Mouse (Mus musculus) spleen, adult 2 months (tissue): Measurements from ENCODE around the gene Cygb. TPM values are rescaled to one million over a fixed set of nuclear protein-coding genes. Genes with fewer than 3 reads are reported as not detected.

Source experiments
- DNase-seq, 2 experiments: peaks; one replicate each; pipeline versions ENCODE4 v3.0.0 to v3.0.0-alpha.2; 2012 to 2021; ENCODE audit warnings: low spot score in 2 of 2, low read depth in 1 of 2
- H3K27ac ChIP-seq: fragments of 200-500 bp; 2 replicates; pipeline ENCODE4 v1.5.1; 2012; ENCODE audit warnings: low read length, inconsistent platforms; ENCODE audit not compliant: insufficient read depth
- H3K27me3 ChIP-seq: fragments of 200-500 bp; 2 replicates; pipeline ENCODE4 v1.6.1; 2012; ENCODE audit warnings: mild to moderate bottlenecking, moderate library complexity, low read length, inconsistent platforms; ENCODE audit not compliant: control insufficient read depth, insufficient read depth
- H3K36me3 ChIP-seq: fragments of 200-500 bp; 2 replicates; pipeline ENCODE4 v1.6.1; 2012; ENCODE audit warnings: mild to moderate bottlenecking, low read length, inconsistent platforms; ENCODE audit not compliant: control insufficient read depth, insufficient read depth
- H3K4me1 ChIP-seq: fragments of 200-500 bp; 2 replicates; pipeline ENCODE4 v1.6.1; 2011; ENCODE audit warnings: inconsistent platforms; ENCODE audit not compliant: control insufficient read depth, insufficient read depth, insufficient read length
- H3K4me3 ChIP-seq: fragments of 200-500 bp; 2 replicates; pipeline ENCODE4 v1.5.1; 2011; ENCODE audit warnings: mild to moderate bottlenecking, inconsistent platforms; ENCODE audit not compliant: insufficient read depth, insufficient read length; ENCODE audit errors: extremely low read depth
- CTCF ChIP-seq: fragments of 200-500 bp; IDR thresholded peaks from 2 replicates; pipeline ENCODE4 v1.5.1; 2011; ENCODE audit warnings: mild to moderate bottlenecking, inconsistent platforms; ENCODE audit not compliant: insufficient read depth, insufficient read length, insufficient replicate concordance; ENCODE audit errors: extremely low read depth
- POLR2A ChIP-seq: fragments of 200-500 bp; IDR thresholded peaks from 2 replicates; pipeline ENCODE4 v1.6.1; 2011; ENCODE audit warnings: low read depth, low read length, inconsistent platforms
- WGBS: fragments of 180-500 bp; shearing (Covaris S2); methylation state at CpG from one replicate; pipeline ENCODE4 v1.1.7; 2018; 5-methylcytosine and 5-hydroxymethylcytosine counted together
- polyA plus RNA-seq: library from polyadenylated mRNA; depleted of rRNA; stranded (reverse); fragments of >200 nt; gene quantifications from 2 replicates; pipeline ENCODE4 v1.2.3, GENCODE M21; 2012

The Cygb gene
- polyA plus RNA-seq, 1 experiment: 14.2 TPM

DNA sequence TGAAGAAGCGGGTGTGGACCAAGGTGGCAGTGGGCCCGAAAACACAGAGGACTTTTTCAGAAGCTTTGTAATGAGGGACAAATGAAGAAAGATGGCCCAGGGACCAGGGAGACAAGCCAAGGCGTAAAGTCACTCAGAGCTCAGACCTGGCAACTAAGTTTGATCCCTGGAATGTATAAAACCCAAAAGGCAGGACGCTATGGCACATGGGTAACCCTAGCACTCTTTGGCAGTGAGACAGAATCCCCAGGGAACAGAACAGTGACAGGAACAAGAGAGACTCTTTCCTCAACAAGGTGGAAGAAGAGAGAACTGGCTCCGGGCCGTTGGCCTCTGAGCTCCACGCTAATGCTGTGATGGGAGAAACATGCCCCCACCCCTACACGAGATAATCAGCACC lies 3.3 kb downstream of the Cygb start:
- Histone ChIP-seq H3K27me3 (peaks cover 12% of the 10 kb centered on the region), H3K4me3 (no peak overlapping the region), H3K27ac (no peak overlapping the region), H3K36me3 (no peaks in the 10 kb centered on the region), H3K4me1 (peaks cover 7% of the 10 kb centered on the region; the same call in 1 of the 2 replicates)
- DNase-seq: no peak
- WGBS: 84% methylated on average over 8 of the region's 8 CpGs
- TF ChIP-seq POLR2A (no peak), CTCF (no peak)

DNA sequence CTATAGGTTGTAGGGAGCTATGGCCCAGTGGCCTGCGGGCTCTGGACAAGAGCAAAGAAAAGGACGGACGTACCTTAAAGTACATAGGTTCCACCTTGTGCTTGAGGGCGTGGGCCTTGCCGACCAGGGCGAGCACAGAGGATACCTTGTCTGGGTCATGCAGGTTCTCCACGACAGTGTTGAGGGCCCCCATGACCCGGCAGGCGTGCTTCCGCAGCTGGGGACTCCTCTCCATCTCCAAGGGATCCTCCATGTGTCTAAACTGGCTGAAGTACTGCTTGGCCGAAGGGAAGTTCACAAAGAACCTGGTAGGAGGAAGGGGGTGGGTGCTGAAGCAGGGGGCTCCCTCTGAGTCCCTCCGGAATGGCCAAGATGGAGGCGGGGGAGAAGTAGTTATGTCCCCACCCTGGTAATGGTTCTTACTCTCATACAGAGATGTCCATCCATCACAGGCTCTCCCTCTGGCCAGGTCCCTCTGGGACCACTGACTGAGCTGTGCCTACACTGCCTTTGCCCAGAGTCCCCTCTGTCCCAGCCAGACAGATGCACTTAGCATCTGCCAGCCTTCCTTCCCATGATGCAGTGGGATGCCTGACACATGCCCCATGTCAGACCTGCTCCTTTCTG lies 4.3 kb downstream of the Cygb start:
- 90% methylated on average over 13 of the region's 13 CpGs for WGBS
- H3K36me3 ChIP-seq: no peaks in the 10 kb centered on the region
- H3K4me3 ChIP-seq: no peak overlapping the region
- DNase-seq: no peak
- H3K27me3 ChIP-seq: peaks cover 12% of the 10 kb centered on the region
- H3K27ac ChIP-seq: no peak overlapping the region
- H3K4me1 ChIP-seq: peaks cover 7% of the 10 kb centered on the region; the same call in 1 of the 2 replicates
- TF ChIP-seq CTCF: no peak
- TF ChIP-seq POLR2A: no peak

GRCm38 (mm10) chr11:116648976-116649375 lies 5.1 kb downstream of the Cygb start:
- H3K27ac ChIP-seq: peak overlapping the region; percentile 3; the same call in 1 of the 2 replicates
- TF ChIP-seq POLR2A (no peak), CTCF (no peak)
- 81% methylated on average over 10 of the region's 10 CpGs for WGBS
- H3K4me3 ChIP-seq: no peak overlapping the region
- peaks cover 4% of the 10 kb centered on the region; the same call in 1 of the 2 replicates for H3K4me1 ChIP-seq
- peaks cover 8% of the 10 kb centered on the region for H3K27me3 ChIP-seq
- H3K36me3 ChIP-seq: no peaks in the 10 kb centered on the region
- no peak for DNase-seq

DNA sequence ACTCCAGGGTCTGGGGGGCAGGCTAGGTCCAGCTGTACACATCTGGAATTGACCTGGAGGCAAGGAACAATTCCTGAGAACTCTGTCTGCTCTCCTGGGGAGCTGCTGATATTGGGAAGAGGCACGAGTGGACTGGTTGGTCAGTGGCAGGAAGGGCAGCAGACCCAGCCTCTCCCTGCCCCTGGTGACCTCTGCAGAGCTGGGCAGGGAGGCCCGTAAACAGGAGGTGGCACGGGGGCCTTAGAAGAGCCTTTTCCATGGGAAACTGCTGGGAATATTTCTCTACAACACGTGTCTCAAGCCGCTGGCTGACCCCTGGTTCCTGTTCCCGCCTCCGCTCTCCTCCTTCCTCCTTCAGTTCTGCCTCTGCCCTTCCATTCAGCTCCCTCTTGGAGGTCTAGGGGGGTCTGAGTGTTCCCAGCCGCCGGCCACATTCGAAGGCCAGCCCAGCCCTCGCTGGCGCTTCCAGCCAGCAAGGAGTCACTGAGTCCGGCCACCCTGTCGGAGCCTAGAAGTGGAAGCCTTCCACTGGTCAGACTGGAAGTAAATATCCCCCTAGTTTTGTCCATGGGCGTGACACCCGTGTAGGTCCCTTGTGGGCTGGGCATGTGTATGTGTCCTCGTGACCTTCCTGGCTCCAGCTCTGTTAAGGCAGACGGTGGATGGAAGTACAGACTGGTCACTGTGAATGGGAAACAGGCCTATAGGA lies 5.7 kb downstream of the Cygb start:
- DNase-seq: no peak
- Histone ChIP-seq H3K27me3 (peaks cover 2% of the 10 kb centered on the region; the same call in 1 of the 2 replicates), H3K27ac (peak overlapping the region; percentile 18; the same call in 1 of the 2 replicates), H3K36me3 (no peaks in the 10 kb centered on the region), H3K4me1 (no peaks in the 10 kb centered on the region; the same call in 1 of the 2 replicates), H3K4me3 (no peak overlapping the region)
- WGBS: 81% methylated on average over 18 of the region's 18 CpGs
- no peak for TF ChIP-seq POLR2A
- no peak for TF ChIP-seq CTCF

DNA sequence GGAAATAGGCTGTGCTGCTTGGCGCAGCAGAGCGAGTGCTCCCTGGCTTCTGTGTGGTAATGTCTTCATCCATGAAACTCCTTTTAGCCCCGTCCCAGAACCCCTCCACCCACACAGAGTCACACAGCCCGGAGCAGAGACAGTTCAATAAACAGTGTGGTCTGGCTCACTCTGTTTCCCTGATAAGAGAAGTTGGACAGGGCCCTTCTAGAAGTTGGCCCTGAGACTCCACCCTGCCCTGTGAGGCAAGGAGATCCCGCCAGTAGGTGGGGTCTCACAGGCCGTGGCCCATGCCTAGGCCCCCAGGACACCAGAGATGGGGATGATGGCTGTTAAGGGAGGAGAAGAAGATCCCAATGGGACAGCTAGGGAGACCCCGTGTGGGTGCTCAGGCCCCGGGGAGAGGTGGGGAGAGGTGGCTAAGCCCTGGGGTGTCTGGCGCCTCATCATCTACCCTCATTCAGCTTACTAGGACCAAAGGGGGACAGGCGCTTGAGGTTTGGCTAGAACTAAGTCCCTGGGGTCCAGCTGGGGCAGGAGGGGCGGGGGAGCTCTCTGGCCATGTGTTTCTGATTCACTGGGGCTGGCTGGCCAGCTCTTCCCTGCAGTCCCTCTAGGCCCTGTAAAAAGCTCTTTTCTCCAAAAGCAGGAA lies 6.6 kb downstream of the Cygb start:
- no peak for DNase-seq
- no peak for TF ChIP-seq POLR2A
- no peak for TF ChIP-seq CTCF
- H3K4me1 ChIP-seq: no peaks in the 10 kb centered on the region; the same call in 1 of the 2 replicates
- H3K36me3 ChIP-seq: no peaks in the 10 kb centered on the region
- H3K27me3 ChIP-seq: peaks cover 1% of the 10 kb centered on the region; the same call in 1 of the 2 replicates
- no peak overlapping the region for H3K4me3 ChIP-seq
- WGBS: 66% methylated on average over 11 of the region's 11 CpGs
- no peak overlapping the region for H3K27ac ChIP-seq

DNA sequence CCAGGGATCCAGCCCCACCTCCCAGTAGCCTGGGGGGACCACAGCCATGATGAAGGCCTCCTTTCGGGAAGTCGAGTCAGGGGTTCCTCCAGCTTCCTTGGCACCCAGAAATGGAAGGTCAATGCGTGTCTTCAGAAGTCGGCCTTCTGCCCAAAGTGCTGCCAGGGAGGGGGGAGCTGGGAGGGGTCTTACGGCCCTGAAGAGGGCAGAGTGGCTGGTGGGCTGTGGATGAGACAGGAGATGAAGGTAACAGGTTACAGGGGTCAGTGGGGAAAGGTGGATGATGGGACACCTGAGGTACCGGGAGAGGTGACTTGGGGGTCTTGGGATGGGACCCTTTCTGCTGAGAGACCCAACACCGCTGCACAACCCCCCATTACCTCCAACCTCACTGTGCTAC lies 7.3 kb downstream of the Cygb start:
- no peak overlapping the region for H3K27ac ChIP-seq
- TF ChIP-seq CTCF (no peak), POLR2A (no peak)
- no peak overlapping the region for H3K4me3 ChIP-seq
- H3K27me3 ChIP-seq: peaks cover 1% of the 10 kb centered on the region; the same call in 1 of the 2 replicates
- no peaks in the 10 kb centered on the region; the same call in 1 of the 2 replicates for H3K4me1 ChIP-seq
- H3K36me3 ChIP-seq: no peaks in the 10 kb centered on the region
- DNase-seq: no peak
- 89% methylated on average over 7 of the region's 7 CpGs for WGBS
